Mouse (Mus musculus): Measurements from ENCODE around the gene Clec2g. TPM values are rescaled to one million over a fixed set of nuclear protein-coding genes. Genes with fewer than 3 reads are reported as not detected.
"Not testable (repeated sequence)": the region's sequence is repeated elsewhere in the genome, so short reads cannot be mapped to it uniquely, and the experiment has no call there.

The Clec2g gene
- total and polyA plus RNA-seq, 2 experiments from 2014 or later, result not detected

- H3K36me3 ChIP-seq (ENCODE audit: insufficient read depth), result no peaks in the 10 kb centered on the region
- H3K27ac ChIP-seq (ENCODE audit: low read depth, low read length), result no peak overlapping the region
- H3K4me2 ChIP-seq (ENCODE audit: low read depth), result no peak overlapping the region
- H3K4me3 ChIP-seq (ENCODE audit: low read depth, low read length), result no peak overlapping the region
- no peak for TF ChIP-seq CTCF (IDR thresholded peaks at IDR 0.05; ENCODE audit: low read depth)
- no peaks in the 10 kb centered on the region for H3K4me1 ChIP-seq (ENCODE audit: insufficient read depth)
- no peaks in the 10 kb centered on the region for H3K27me3 ChIP-seq (ENCODE audit: insufficient read depth, low read length)
- H3K9me3 ChIP-seq (ENCODE audit: low read length), result no peaks in the 10 kb centered on the region
- ATAC-seq, result no peak
- no peak for DNase-seq
- no peak overlapping the region for H3K9ac ChIP-seq
- WGBS, result 83% methylated on average over 3 of the region's 3 CpGs
These were observed 76.3 kb downstream of the Clec2g start for GRCm38 (mm10) chr6:129010505-129010873.

GRCm38 (mm10) chr6:129012012-129012411 is 77.8 kb downstream of the Clec2g start:
- H3K4me3 ChIP-seq (ENCODE audit: low read depth, low read length); H3K36me3 ChIP-seq (ENCODE audit: insufficient read depth); H3K9ac ChIP-seq; H3K4me1 ChIP-seq (ENCODE audit: insufficient read depth); H3K4me2 ChIP-seq (ENCODE audit: low read depth); H3K27me3 ChIP-seq (ENCODE audit: insufficient read depth, low read length); H3K27ac ChIP-seq (ENCODE audit: low read depth, low read length); ATAC-seq; H3K9me3 ChIP-seq (ENCODE audit: low read length); DNase-seq: not testable (repeated sequence)
- 95% methylated on average over 17 of the region's 23 CpGs for WGBS

GRCm38 (mm10) chr6:129012966-129013365 is 78.8 kb downstream of the Clec2g start:
- ATAC-seq, result no peak
- Histone ChIP-seq H3K36me3 (ENCODE audit: insufficient read depth) (no peaks in the 10 kb centered on the region), H3K4me1 (ENCODE audit: insufficient read depth) (no peaks in the 10 kb centered on the region), H3K27me3 (ENCODE audit: insufficient read depth, low read length) (no peaks in the 10 kb centered on the region), H3K9me3 (ENCODE audit: low read length) (no peaks in the 10 kb centered on the region), H3K4me3 (ENCODE audit: low read depth, low read length) (no peak overlapping the region), H3K27ac (ENCODE audit: low read depth, low read length) (no peak overlapping the region), H3K9ac (no peak overlapping the region), H3K4me2 (ENCODE audit: low read depth) (no peak overlapping the region)
- WGBS, result 63% methylated on average over 1 of the region's 1 CpGs
- no peak for TF ChIP-seq CTCF (IDR thresholded peaks at IDR 0.05; ENCODE audit: low read depth)
- no peak for DNase-seq

- no peak overlapping the region for H3K4me3 ChIP-seq (ENCODE audit: low read depth, low read length)
- DNase-seq, result no peak
- TF ChIP-seq CTCF (IDR thresholded peaks at IDR 0.05; ENCODE audit: low read depth), result no peak
- no peak overlapping the region for H3K27ac ChIP-seq (ENCODE audit: low read depth, low read length)
- no peaks in the 10 kb centered on the region for H3K9me3 ChIP-seq (ENCODE audit: low read length)
- no peaks in the 10 kb centered on the region for H3K27me3 ChIP-seq (ENCODE audit: insufficient read depth, low read length)
- 89% methylated on average over 5 of the region's 5 CpGs for WGBS
- no peaks in the 10 kb centered on the region for H3K4me1 ChIP-seq (ENCODE audit: insufficient read depth)
- H3K9ac ChIP-seq, result no peak overlapping the region
- no peak overlapping the region for H3K4me2 ChIP-seq (ENCODE audit: low read depth)
- H3K36me3 ChIP-seq (ENCODE audit: insufficient read depth), result no peaks in the 10 kb centered on the region
- no peak for ATAC-seq
These were observed 79.6 kb downstream of the Clec2g start for GRCm38 (mm10) chr6:129013762-129014276.

- DNase-seq, result no peak
- Histone ChIP-seq H3K4me2 (ENCODE audit: low read depth) (no peak overlapping the region), H3K36me3 (ENCODE audit: insufficient read depth) (no peaks in the 10 kb centered on the region), H3K4me3 (ENCODE audit: low read depth, low read length) (no peak overlapping the region), H3K27ac (ENCODE audit: low read depth, low read length) (no peak overlapping the region), H3K9ac (no peak overlapping the region), H3K9me3 (ENCODE audit: low read length) (no peaks in the 10 kb centered on the region), H3K27me3 (ENCODE audit: insufficient read depth, low read length) (no peaks in the 10 kb centered on the region), H3K4me1 (ENCODE audit: insufficient read depth) (no peaks in the 10 kb centered on the region)
- TF ChIP-seq CTCF (IDR thresholded peaks at IDR 0.05; ENCODE audit: low read depth), result no peak
- 95% methylated on average over 1 of the region's 1 CpGs for WGBS
- no peak for ATAC-seq
These were observed 80.2 kb downstream of the Clec2g start for GRCm38 (mm10) chr6:129014399-129014798.

- H3K9me3 ChIP-seq (ENCODE audit: low read length), result no peaks in the 10 kb centered on the region
- DNase-seq, result no peak
- H3K9ac ChIP-seq, result no peak overlapping the region
- H3K4me3 ChIP-seq (ENCODE audit: low read depth, low read length), result no peak overlapping the region
- no peaks in the 10 kb centered on the region for H3K4me1 ChIP-seq (ENCODE audit: insufficient read depth)
- no peaks in the 10 kb centered on the region for H3K27me3 ChIP-seq (ENCODE audit: insufficient read depth, low read length)
- no peak for ATAC-seq
- no peaks in the 10 kb centered on the region for H3K36me3 ChIP-seq (ENCODE audit: insufficient read depth)
- no peak overlapping the region for H3K27ac ChIP-seq (ENCODE audit: low read depth, low read length)
- no peak overlapping the region for H3K4me2 ChIP-seq (ENCODE audit: low read depth)
- 91% methylated on average over 8 of the region's 8 CpGs for WGBS
- no peak for TF ChIP-seq CTCF (IDR thresholded peaks at IDR 0.05; ENCODE audit: low read depth)
These were observed 93.5 kb downstream of the Clec2g start for GRCm38 (mm10) chr6:129027451-129028248.

GRCm38 (mm10) chr6:129030175-129030824 is 96.1 kb downstream of the Clec2g start:
- H3K9ac ChIP-seq, result no peak overlapping the region
- H3K27ac ChIP-seq (ENCODE audit: low read depth, low read length), result no peak overlapping the region
- H3K27me3 ChIP-seq (ENCODE audit: insufficient read depth, low read length), result no peaks in the 10 kb centered on the region
- H3K4me2 ChIP-seq (ENCODE audit: low read depth), result no peak overlapping the region
- no peaks in the 10 kb centered on the region for H3K9me3 ChIP-seq (ENCODE audit: low read length)
- no peak overlapping the region for H3K4me3 ChIP-seq (ENCODE audit: low read depth, low read length)
- WGBS, result 60% methylated on average over 6 of the region's 6 CpGs
- DNase-seq, result no peak
- H3K36me3 ChIP-seq (ENCODE audit: insufficient read depth), result no peaks in the 10 kb centered on the region
- TF ChIP-seq CTCF (IDR thresholded peaks at IDR 0.05; ENCODE audit: low read depth), result no peak
- no peak for ATAC-seq
- H3K4me1 ChIP-seq (ENCODE audit: insufficient read depth), result no peaks in the 10 kb centered on the region

Data from forebrain, postnatal 0 days (tissue).